Mouse (Mus musculus) intestine, postnatal 0 days (tissue): ENCODE measurements around the gene Olfr657. TPM values are rescaled to one million over a fixed set of nuclear protein-coding genes. Genes with fewer than 3 reads are reported as not detected.
A peak's percentile ranks its signal among the peaks of the same experiment; 100 is the strongest.

Source experiments
- ATAC-seq: fragments of 200-750 bp; cut with Nextera tagmentation; 2 replicates; pipeline ENCODE4 v1.8.0; 2017; ENCODE audit warnings: mild to moderate bottlenecking, moderate TSS enrichment, moderate library complexity
- H3K27ac ChIP-seq: fragments of 300-500 bp; sonication (generic); 2 replicates; pipeline ENCODE4 v1.5.1; 2014; ENCODE audit warnings: mild to moderate bottlenecking, low read depth, low read length, moderate library complexity
- H3K27me3 ChIP-seq: fragments of 300-500 bp; sonication (generic); replicated peaks from 2 replicates; pipeline ENCODE4 v1.6.1; 2014; ENCODE audit warnings: low read length, mixed read lengths; ENCODE audit not compliant: control insufficient read depth, insufficient read depth
- H3K36me3 ChIP-seq: fragments of 300-500 bp; sonication (generic); 2 replicates; pipeline ENCODE4 v1.6.1; 2014; ENCODE audit warnings: mild to moderate bottlenecking, moderate library complexity; ENCODE audit not compliant: control insufficient read depth, insufficient read depth
- H3K4me1 ChIP-seq: fragments of 300-500 bp; sonication (generic); replicated peaks from 2 replicates; pipeline ENCODE4 v1.6.1; 2014; ENCODE audit warnings: antibody characterized with exemption, low read length, mixed read lengths; ENCODE audit not compliant: control insufficient read depth, insufficient read depth
- H3K4me2 ChIP-seq: fragments of 300-500 bp; sonication (generic); replicated peaks from 2 replicates; pipeline ENCODE4 v1.6.1; 2014; ENCODE audit warnings: low read depth, mild to moderate bottlenecking, moderate library complexity
- H3K4me3 ChIP-seq: fragments of 300-500 bp; sonication (generic); 2 replicates; pipeline ENCODE4 v1.5.1; 2014; ENCODE audit warnings: low read depth, low read length
- H3K9ac ChIP-seq: fragments of 300-500 bp; sonication (generic); 2 replicates; pipeline ENCODE4 v1.6.1; 2014; ENCODE audit warnings: mild to moderate bottlenecking, low read depth, low read length
- H3K9me3 ChIP-seq: fragments of 300-500 bp; sonication (generic); 2 replicates; pipeline ENCODE4 v1.6.1; 2016; ENCODE audit warnings: mixed run types; ENCODE audit not compliant: control insufficient read depth
- CTCF ChIP-seq: sonication (generic); IDR thresholded peaks from 2 replicates; pipeline ENCODE4 v1.5.1; 2016; ENCODE audit warnings: low read depth, mild to moderate bottlenecking, control low read depth, antibody characterized with exemption, moderate library complexity
- WGBS: fragments of 180-500 bp; shearing (Covaris S2); extraction: QIAGEN DNeasy Blood & Tissue Kit; methylation state at CpG from one replicate; pipeline ENCODE4 v1.1.7; 2014; 5-methylcytosine and 5-hydroxymethylcytosine counted together
- polyA plus RNA-seq: library from polyadenylated mRNA; unstranded; fragments of >200 nt; fragmentation: Nextera tagmentation; extraction: Ambion mirVana; gene quantifications from 2 replicates; pipeline ENCODE4 v1.2.1, GENCODE M21; 2015

The Olfr657 gene
- polyA plus RNA-seq: not detected in 2 replicates

GRCm38 (mm10) chr7:104624494-104624893, at the start of gene Olfr657:
Olfr657 (plus strand) TSS chr7:104624794.
- H3K9ac ChIP-seq: no peak within 1 kb of the TSS
- H3K9me3 ChIP-seq: no peaks in the 10 kb centered on the region
- H3K27ac ChIP-seq: no peak within 1 kb of the TSS
- no peaks in the 10 kb centered on the region for H3K36me3 ChIP-seq
- no peak for ATAC-seq
- H3K4me2 ChIP-seq: no peak within 1 kb of the TSS
- no peaks in the 10 kb centered on the region for H3K4me1 ChIP-seq
- no peak within 1 kb of the TSS for H3K4me3 ChIP-seq
- no peaks in the 10 kb centered on the region for H3K27me3 ChIP-seq
- TF ChIP-seq CTCF: no peak

- Histone ChIP-seq H3K36me3 (no peaks in the 10 kb centered on the region), H3K4me3 (no peak within 1 kb of the TSS), H3K27me3 (no peaks in the 10 kb centered on the region), H3K4me1 (no peaks in the 10 kb centered on the region), H3K4me2 (no peak within 1 kb of the TSS), H3K9ac (no peak within 1 kb of the TSS), H3K27ac (no peak within 1 kb of the TSS), H3K9me3 (no peaks in the 10 kb centered on the region)
- 63% methylated on average over 2 of the region's 2 CpGs for WGBS
- no peak for TF ChIP-seq CTCF
- no peak for ATAC-seq
Measured at GRCm38 (mm10) chr7:104577014-104577413, 47.6 kb upstream of the Olfr657 start, which contains the start of gene Olfr653. Olfr653 (plus strand) TSS chr7:104577314.

GRCm38 (mm10) chr7:104580846-104581245, 43.7 kb upstream of the Olfr657 start:
- ATAC-seq: peak; percentile 96

DNA sequence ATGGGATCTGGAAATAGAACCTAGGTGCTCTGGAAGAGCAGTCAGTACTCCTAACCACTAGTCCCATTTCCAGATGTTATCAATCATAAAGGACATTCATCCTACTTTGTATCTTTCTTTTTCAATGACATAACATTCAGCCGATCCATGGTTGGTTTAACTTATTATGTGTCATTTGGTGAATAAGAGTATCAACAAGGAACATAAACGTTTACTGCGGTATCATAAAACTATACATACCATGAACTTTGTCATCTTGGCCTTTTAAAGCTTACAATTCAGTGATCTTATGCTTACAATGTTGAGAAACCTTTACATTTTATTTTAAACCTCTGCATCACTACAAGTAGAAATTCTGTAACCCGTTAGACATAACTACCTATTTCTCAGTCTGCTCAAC, 43.2 kb upstream of the Olfr657 start:
- Histone ChIP-seq H3K27me3 (no peaks in the 10 kb centered on the region), H3K4me3 (no peak overlapping the region), H3K9ac (no peak overlapping the region), H3K4me2 (no peak overlapping the region), H3K36me3 (no peaks in the 10 kb centered on the region), H3K27ac (peak overlapping the region; percentile 79), H3K4me1 (no peaks in the 10 kb centered on the region), H3K9me3 (no peaks in the 10 kb centered on the region)
- peak; percentile 83 for ATAC-seq
- WGBS: 39% methylated on average over 4 of the region's 4 CpGs
- no peak for TF ChIP-seq CTCF

More at GRCm38 (mm10) chr7:104580846-104581245, 43.7 kb upstream of the Olfr657 start:
- Histone ChIP-seq H3K27ac (peak overlapping the region; percentile 79), H3K9me3 (no peaks in the 10 kb centered on the region), H3K27me3 (no peaks in the 10 kb centered on the region), H3K36me3 (no peaks in the 10 kb centered on the region), H3K9ac (no peak overlapping the region), H3K4me1 (no peaks in the 10 kb centered on the region), H3K4me2 (no peak overlapping the region), H3K4me3 (no peak overlapping the region)
- WGBS: 56% methylated on average over 4 of the region's 4 CpGs
- no peak for TF ChIP-seq CTCF

- Histone ChIP-seq H3K4me3 (no peak within 1 kb of the TSS), H3K9me3 (no peaks in the 10 kb centered on the region), H3K27ac (no peak within 1 kb of the TSS), H3K36me3 (no peaks in the 10 kb centered on the region), H3K9ac (no peak within 1 kb of the TSS), H3K4me1 (no peaks in the 10 kb centered on the region), H3K4me2 (no peak within 1 kb of the TSS), H3K27me3 (no peaks in the 10 kb centered on the region)
- no peak for TF ChIP-seq CTCF
- WGBS: 80% methylated on average over 4 of the region's 4 CpGs
- no peak for ATAC-seq
Measured at GRCm38 (mm10) chr7:104586725-104587124, 37.9 kb upstream of the Olfr657 start, which contains the start of gene Olfr654. Olfr654 (plus strand) TSS chr7:104587025.

DNA sequence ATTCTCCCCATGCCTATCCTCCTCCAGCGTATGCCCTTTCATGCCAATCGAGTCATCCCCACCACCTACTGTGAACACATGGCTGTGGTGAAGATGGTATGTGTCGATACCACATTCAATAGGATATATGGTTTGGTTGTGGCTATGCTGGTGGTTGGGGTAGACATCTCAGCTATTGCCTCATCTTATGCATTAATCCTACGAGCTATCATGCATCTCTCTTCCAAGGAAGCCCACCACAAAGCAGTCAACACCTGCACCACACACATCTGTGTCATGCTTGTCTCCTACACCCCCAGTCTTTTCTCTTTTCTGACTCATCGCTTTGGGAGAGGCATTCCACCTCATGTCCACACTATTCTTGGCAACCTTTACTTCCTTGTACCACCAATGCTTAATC, 36.3 kb upstream of the Olfr657 start:
- no peaks in the 10 kb centered on the region for H3K9me3 ChIP-seq
- H3K27ac ChIP-seq: no peak overlapping the region
- no peak for TF ChIP-seq CTCF
- ATAC-seq: no peak
- no peak overlapping the region for H3K4me3 ChIP-seq
- H3K36me3 ChIP-seq: no peaks in the 10 kb centered on the region
- no peak overlapping the region for H3K9ac ChIP-seq
- WGBS: 85% methylated on average over 5 of the region's 5 CpGs
- H3K27me3 ChIP-seq: no peaks in the 10 kb centered on the region
- H3K4me2 ChIP-seq: no peak overlapping the region
- no peaks in the 10 kb centered on the region for H3K4me1 ChIP-seq

- Histone ChIP-seq H3K9ac (no peak within 1 kb of the TSS), H3K36me3 (no peaks in the 10 kb centered on the region), H3K27ac (no peak within 1 kb of the TSS), H3K9me3 (no peaks in the 10 kb centered on the region), H3K4me1 (no peaks in the 10 kb centered on the region), H3K27me3 (no peaks in the 10 kb centered on the region), H3K4me3 (no peak within 1 kb of the TSS), H3K4me2 (no peak within 1 kb of the TSS)
- WGBS: 88% methylated on average over 2 of the region's 2 CpGs
- ATAC-seq: no peak
- TF ChIP-seq CTCF: no peak
Measured at GRCm38 (mm10) chr7:104601679-104602078, 22.9 kb upstream of the Olfr657 start, which contains the start of gene Olfr655. Olfr655 (minus strand) TSS chr7:104601779.
